Mouse (Mus musculus) spleen, postnatal 14 days (tissue): ENCODE data around the gene B4galnt3.
A peak's percentile ranks its signal among the peaks of the same experiment; 100 is the strongest.

Experiments used
- DNase-seq, 2 experiments: peaks; one replicate each; pipeline ENCODE4 v3.0.0; 2021 to 2022; ENCODE audit warnings: low spot score in 2 of 2

Gene B4galnt3

GRCm38 (mm10) chr6:120222669-120223068 lies 71.7 kb downstream of the B4galnt3 start:
- DNase-seq = peak in 1 of 2 experiments; percentile 41

GRCm38 (mm10) chr6:120219281-120219680 lies 75.1 kb downstream of the B4galnt3 start:
- DNase-seq = no peak

- DNase-seq = no peak
Observed at GRCm38 (mm10) chr6:120216702-120217101, 77.7 kb downstream of the B4galnt3 start.

- no peak for DNase-seq
Observed at GRCm38 (mm10) chr6:120211536-120211935, 82.8 kb downstream of the B4galnt3 start.

GRCm38 (mm10) chr6:120206586-120206985 lies 87.8 kb downstream of the B4galnt3 start:
- DNase-seq = no peak

- no peak for DNase-seq
Observed at GRCm38 (mm10) chr6:120202406-120202805, 92.0 kb downstream of the B4galnt3 start.

GRCm38 (mm10) chr6:120201956-120202355 lies 92.4 kb downstream of the B4galnt3 start:
- DNase-seq = no peak

- DNase-seq = no peak
Observed at GRCm38 (mm10) chr6:120199638-120200394, 94.5 kb downstream of the B4galnt3 start.

GRCm38 (mm10) chr6:120197964-120198363 lies 96.4 kb downstream of the B4galnt3 start:
- DNase-seq = peak; percentile 74 to 85

- peak in 1 of 2 experiments; percentile 54 for DNase-seq
Observed at GRCm38 (mm10) chr6:120196837-120197236, 97.5 kb downstream of the B4galnt3 start.

- DNase-seq = no peak
Observed at GRCm38 (mm10) chr6:120194963-120195362, 99.4 kb downstream of the B4galnt3 start.

GRCm38 (mm10) chr6:120194305-120194704 lies 100.1 kb downstream of the B4galnt3 start:
- no peak for DNase-seq

- DNase-seq = no peak
Observed at GRCm38 (mm10) chr6:120193793-120194192, 100.6 kb downstream of the B4galnt3 start.

- peak; percentile 77 to 85 for DNase-seq
Observed at GRCm38 (mm10) chr6:120193174-120193573, 101.2 kb downstream of the B4galnt3 start.

- DNase-seq = no peak
Observed at GRCm38 (mm10) chr6:120192211-120192870, 102.0 kb downstream of the B4galnt3 start.

GRCm38 (mm10) chr6:120191396-120192170 lies 102.8 kb downstream of the B4galnt3 start:
- DNase-seq = no peak

- no peak for DNase-seq
Observed at GRCm38 (mm10) chr6:120190912-120191311, 103.4 kb downstream of the B4galnt3 start.

GRCm38 (mm10) chr6:120190365-120190764 lies 104.0 kb downstream of the B4galnt3 start:
- no peak for DNase-seq

GRCm38 (mm10) chr6:120189287-120189686 lies 105.1 kb downstream of the B4galnt3 start:
- DNase-seq = no peak

- peak; percentile 37 to 38 for DNase-seq
Observed at GRCm38 (mm10) chr6:120188376-120189235, 105.8 kb downstream of the B4galnt3 start.

GRCm38 (mm10) chr6:120187587-120188176 lies 106.7 kb downstream of the B4galnt3 start:
- DNase-seq = peak; percentile 51 to 65
